Mouse (Mus musculus) stomach, postnatal 0 days (tissue): Measurements from ENCODE around the gene Slco2a1. TPM values are rescaled to one million over a fixed set of nuclear protein-coding genes. Genes with fewer than 3 reads are reported as not detected.

Source experiments
- ATAC-seq: fragments of 200-750 bp; cut with Nextera tagmentation; 2 replicates; pipeline ENCODE4 v1.8.0; 2017; ENCODE audit not compliant: low FRiP score, low TSS enrichment
- DNase-seq: peaks from one replicate; pipeline ENCODE4 v3.0.0-alpha.2; 2016; ENCODE audit warnings: low spot score
- H3K27ac ChIP-seq: fragments of 300-500 bp; sonication (generic); replicated peaks from 2 replicates; pipeline ENCODE4 v1.5.1; 2014; ENCODE audit warnings: mild to moderate bottlenecking, control low read depth
- H3K27me3 ChIP-seq: fragments of 300-500 bp; sonication (generic); 2 replicates; pipeline ENCODE4 v1.6.1; 2014; ENCODE audit warnings: low read length; ENCODE audit not compliant: control insufficient read depth, insufficient read depth
- H3K36me3 ChIP-seq: fragments of 300-500 bp; sonication (generic); 2 replicates; pipeline ENCODE4 v1.6.1; 2014; ENCODE audit warnings: low read length, mixed read lengths; ENCODE audit not compliant: control insufficient read depth, insufficient read depth
- H3K4me1 ChIP-seq: fragments of 300-500 bp; sonication (generic); replicated peaks from 2 replicates; pipeline ENCODE4 v1.6.1; 2014; ENCODE audit warnings: antibody characterized with exemption; ENCODE audit not compliant: control insufficient read depth, insufficient read depth
- H3K4me2 ChIP-seq: fragments of 300-500 bp; sonication (generic); replicated peaks from 2 replicates; pipeline ENCODE4 v1.6.1; 2014; ENCODE audit warnings: low read depth, mild to moderate bottlenecking, control low read depth, moderate library complexity
- H3K4me3 ChIP-seq: fragments of 300-500 bp; sonication (generic); 2 replicates; pipeline ENCODE4 v1.5.1; 2014; ENCODE audit warnings: low read depth, low read length, control low read depth
- H3K9ac ChIP-seq: fragments of 300-500 bp; sonication (generic); 2 replicates; pipeline ENCODE4 v1.6.1; 2014; ENCODE audit warnings: mild to moderate bottlenecking, low read length, control low read depth, mixed read lengths
- H3K9me3 ChIP-seq: fragments of 300-500 bp; sonication (generic); 2 replicates; pipeline ENCODE4 v1.6.1; 2016; ENCODE audit warnings: low read length; ENCODE audit not compliant: control insufficient read depth
- CTCF ChIP-seq: IDR thresholded peaks from 2 replicates; pipeline ENCODE4 v1.5.1; 2016; ENCODE audit warnings: antibody characterized with exemption, low read depth, mild to moderate bottlenecking, moderate library complexity
- EP300 ChIP-seq: optimal IDR thresholded peaks from 2 replicates; pipeline ENCODE3; 2016; ENCODE audit warnings: antibody characterized with exemption
- WGBS: fragments of 180-500 bp; shearing (Covaris S2); extraction: QIAGEN DNeasy Blood & Tissue Kit; methylation state at CpG from one replicate; pipeline ENCODE4 v1.1.7; 2014; 5-methylcytosine and 5-hydroxymethylcytosine counted together
- polyA plus RNA-seq: library from polyadenylated mRNA; unstranded; fragments of >200 nt; fragmentation: Nextera tagmentation; extraction: Ambion mirVana; gene quantifications from 2 replicates; pipeline ENCODE4 v1.2.1, GENCODE M21; 2015

Gene Slco2a1
- polyA plus RNA-seq, 1 experiment from 2014 or later = 22.3 TPM

DNA sequence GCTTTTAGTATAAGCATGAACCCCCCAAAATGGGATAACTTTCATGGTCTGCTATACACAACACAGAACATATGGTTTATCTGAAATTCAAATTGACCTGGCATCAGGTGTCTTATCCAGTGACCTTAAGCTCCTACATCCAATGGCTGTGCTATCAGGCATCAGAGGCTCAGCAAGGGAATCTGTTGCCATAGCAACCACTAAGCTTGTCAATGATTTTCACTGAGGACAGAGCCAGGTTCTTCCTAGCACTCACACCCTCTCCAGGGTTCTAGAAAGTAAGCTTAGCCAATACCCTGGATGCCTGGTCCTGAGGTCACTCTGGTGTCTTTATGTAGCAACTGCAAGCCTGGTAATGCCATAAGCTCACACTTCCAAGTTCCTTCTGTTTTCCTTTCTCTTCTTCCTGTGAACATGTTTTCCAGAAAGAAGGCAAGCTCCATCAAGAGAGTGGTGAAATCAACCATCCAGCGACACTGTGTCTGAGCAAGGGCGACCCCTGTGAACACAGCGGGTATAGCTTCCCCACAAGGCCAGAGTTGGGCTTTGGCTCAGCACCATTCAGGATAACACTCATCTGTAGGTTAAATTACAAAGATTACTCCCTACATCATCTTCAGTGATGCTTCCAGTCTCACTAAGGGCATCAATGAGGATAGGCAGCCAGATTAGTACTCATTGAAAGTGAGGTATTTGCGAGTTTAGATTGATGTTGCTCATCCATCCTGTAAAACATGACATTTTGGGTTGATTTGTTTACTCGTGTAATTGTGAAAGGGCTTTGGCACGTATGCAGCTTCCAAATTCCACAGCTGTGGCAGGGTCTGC is 2.0 kb downstream of the Slco2a1 start:
- DNase-seq (no peak), ATAC-seq (no peak)
- H3K27ac ChIP-seq = no peak overlapping the region
- H3K27me3 ChIP-seq = no peaks in the 10 kb centered on the region
- no peak overlapping the region for H3K4me3 ChIP-seq
- H3K36me3 ChIP-seq = no peaks in the 10 kb centered on the region
- H3K9ac ChIP-seq = no peak overlapping the region
- 43% methylated on average over 6 of the region's 6 CpGs for WGBS
- no peaks in the 10 kb centered on the region for H3K9me3 ChIP-seq
- H3K4me2 ChIP-seq = no peak overlapping the region
- TF ChIP-seq EP300 (no peak), CTCF (peak; percentile 51)
- H3K4me1 ChIP-seq = no peaks in the 10 kb centered on the region

DNA sequence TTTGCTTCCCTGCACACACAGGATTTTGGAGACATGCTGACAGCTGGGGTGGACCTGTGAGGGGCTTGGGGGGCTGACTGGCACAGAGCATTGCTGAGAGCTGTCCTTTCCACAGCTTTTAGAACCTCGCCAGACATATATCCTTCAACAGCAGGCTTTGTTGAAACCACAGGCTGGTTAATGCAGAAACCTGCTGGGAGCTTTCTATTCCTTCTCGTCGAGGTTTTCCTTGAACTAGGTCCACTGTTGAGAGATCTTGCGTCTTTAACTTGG is 2.6 kb downstream of the Slco2a1 start:
- no peak overlapping the region for H3K9ac ChIP-seq
- TF ChIP-seq EP300 (no peak), CTCF (no peak)
- H3K9me3 ChIP-seq = no peaks in the 10 kb centered on the region
- no peak overlapping the region for H3K4me3 ChIP-seq
- H3K4me2 ChIP-seq = no peak overlapping the region
- H3K27me3 ChIP-seq = no peaks in the 10 kb centered on the region
- H3K4me1 ChIP-seq = no peaks in the 10 kb centered on the region
- no peak overlapping the region for H3K27ac ChIP-seq
- DNase-seq (no peak), ATAC-seq (no peak)
- H3K36me3 ChIP-seq = no peaks in the 10 kb centered on the region
- 80% methylated on average over 4 of the region's 4 CpGs for WGBS

DNA sequence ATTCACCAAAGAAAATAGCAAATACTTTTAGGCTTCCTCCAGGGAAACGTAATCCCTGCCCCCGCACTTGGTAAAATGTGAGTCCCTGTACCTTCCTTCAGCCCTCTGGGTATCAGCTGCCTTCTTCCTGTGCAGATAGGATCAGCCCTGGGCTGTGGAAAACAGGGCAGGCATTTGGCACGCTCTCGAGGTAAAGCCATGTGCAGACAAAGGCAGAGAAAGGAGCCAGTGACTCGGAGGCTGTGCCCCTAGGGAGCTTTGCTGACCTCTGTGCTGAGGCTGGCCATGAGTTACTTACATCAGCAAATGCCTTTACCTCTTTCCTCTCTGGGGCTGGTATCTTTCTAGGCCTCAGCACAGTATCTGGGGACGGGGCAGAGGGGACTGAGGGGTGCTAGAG is 4.4 kb downstream of the Slco2a1 start:
- H3K27ac ChIP-seq = no peak overlapping the region
- DNase-seq = no peak
- H3K9me3 ChIP-seq = no peaks in the 10 kb centered on the region
- H3K4me3 ChIP-seq = no peak overlapping the region
- no peaks in the 10 kb centered on the region for H3K27me3 ChIP-seq
- no peak for ATAC-seq
- no peaks in the 10 kb centered on the region for H3K36me3 ChIP-seq
- TF ChIP-seq EP300 = no peak
- no peak for TF ChIP-seq CTCF
- 61% methylated on average over 6 of the region's 6 CpGs for WGBS
- no peak overlapping the region for H3K9ac ChIP-seq
- H3K4me2 ChIP-seq = no peak overlapping the region
- no peaks in the 10 kb centered on the region for H3K4me1 ChIP-seq

DNA sequence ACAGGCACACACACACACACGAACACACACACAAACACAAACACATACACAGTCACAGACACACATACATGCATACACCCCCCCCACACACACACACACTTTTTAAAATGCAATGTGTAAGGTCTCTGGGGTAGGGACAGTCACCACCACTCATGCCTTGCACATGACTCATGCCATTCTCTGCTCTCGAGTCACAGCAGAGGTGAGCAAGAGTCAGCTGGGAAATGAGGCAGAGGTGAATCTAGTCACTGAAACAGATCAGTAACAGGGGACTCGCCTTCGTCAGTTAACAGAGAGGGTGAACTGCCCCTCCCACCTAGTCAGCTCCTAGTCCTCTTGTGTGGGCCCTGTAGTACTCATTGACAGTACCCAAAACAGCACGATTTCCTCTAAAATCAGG is 5.3 kb downstream of the Slco2a1 start:
- Histone ChIP-seq H3K36me3 (no peaks in the 10 kb centered on the region), H3K9me3 (no peaks in the 10 kb centered on the region), H3K4me2 (no peak overlapping the region), H3K27ac (no peak overlapping the region), H3K27me3 (no peaks in the 10 kb centered on the region), H3K4me3 (no peak overlapping the region), H3K4me1 (no peaks in the 10 kb centered on the region), H3K9ac (no peak overlapping the region)
- WGBS = 53% methylated on average over 5 of the region's 5 CpGs
- TF ChIP-seq CTCF = no peak
- TF ChIP-seq EP300 = no peak
- ATAC-seq (peak; percentile 80), DNase-seq (peak; percentile 37)

DNA sequence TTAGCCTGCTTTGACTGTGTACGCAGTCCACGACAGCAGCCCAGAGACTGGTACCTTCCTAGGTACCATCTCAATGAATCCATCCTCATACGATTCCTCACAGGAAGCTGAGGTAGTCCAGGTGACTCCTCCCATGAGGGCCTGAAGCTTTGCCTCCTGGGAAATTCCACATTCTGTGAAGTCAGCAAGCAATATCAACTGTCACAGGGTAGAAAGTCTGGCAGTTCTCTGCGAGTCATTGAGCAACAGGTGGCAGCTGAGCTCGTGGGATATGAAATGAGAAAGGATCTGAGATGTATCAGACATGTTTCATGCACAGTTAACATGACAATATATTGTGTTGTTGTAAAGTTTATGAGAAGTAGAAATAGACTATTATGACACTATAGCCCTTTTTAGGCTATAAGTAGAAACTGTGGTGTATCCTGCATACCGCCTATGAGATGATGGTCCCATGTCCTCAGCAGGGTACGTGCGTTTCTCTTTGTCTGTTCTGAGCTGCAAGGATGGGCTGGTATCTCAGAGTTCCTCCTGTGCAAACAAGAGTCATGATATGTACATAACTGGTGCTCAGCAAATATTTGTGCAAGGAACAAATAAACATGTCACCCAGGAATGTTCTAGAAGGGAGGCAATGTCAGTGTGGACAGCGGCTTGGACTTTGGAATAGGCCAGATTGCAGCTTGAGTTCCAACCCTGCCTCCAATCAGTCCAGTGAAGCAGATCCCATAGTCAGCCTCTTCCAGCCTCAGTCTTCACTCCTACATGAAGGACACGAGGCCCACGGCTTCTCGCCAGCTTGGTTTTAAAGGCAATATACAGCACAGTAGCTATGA is 7.5 kb downstream of the Slco2a1 start:
- no peaks in the 10 kb centered on the region for H3K4me1 ChIP-seq
- H3K27me3 ChIP-seq = no peaks in the 10 kb centered on the region
- WGBS = 65% methylated on average over 12 of the region's 12 CpGs
- no peaks in the 10 kb centered on the region for H3K9me3 ChIP-seq
- DNase-seq (peak; percentile 58), ATAC-seq (peak; percentile 79)
- TF ChIP-seq CTCF (no peak), EP300 (no peak)
- no peak overlapping the region for H3K4me3 ChIP-seq
- no peaks in the 10 kb centered on the region for H3K36me3 ChIP-seq
- H3K4me2 ChIP-seq = no peak overlapping the region
- no peak overlapping the region for H3K27ac ChIP-seq
- H3K9ac ChIP-seq = no peak overlapping the region

DNA sequence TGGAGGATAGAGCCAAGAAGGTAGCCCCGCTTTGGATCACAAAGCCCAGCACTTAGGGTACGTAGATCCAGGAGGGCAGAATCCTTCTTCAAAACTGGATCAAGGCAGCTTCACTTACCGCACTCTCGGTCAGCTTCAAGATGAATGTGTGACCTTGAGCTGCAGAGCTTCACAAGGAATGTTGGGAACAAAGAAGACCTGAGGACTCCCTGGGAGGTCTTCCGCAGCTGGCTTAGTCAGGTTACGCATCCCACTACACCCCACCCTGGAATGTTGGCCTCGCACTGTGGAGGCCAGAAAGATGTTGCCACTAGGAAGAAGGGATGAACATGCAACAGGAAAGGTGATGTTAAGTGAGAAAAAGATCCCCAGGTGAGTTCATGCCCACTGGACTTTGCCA is 11.9 kb downstream of the Slco2a1 start:
- no peak for ATAC-seq
- TF ChIP-seq CTCF (no peak), EP300 (no peak)
- WGBS = 75% methylated on average over 7 of the region's 7 CpGs

More for the DNA sequence above, 11.9 kb downstream of the Slco2a1 start:
- H3K4me3 ChIP-seq = no peak overlapping the region
- H3K36me3 ChIP-seq = no peaks in the 10 kb centered on the region
- H3K9me3 ChIP-seq = no peaks in the 10 kb centered on the region
- no peaks in the 10 kb centered on the region for H3K27me3 ChIP-seq
- no peaks in the 10 kb centered on the region for H3K4me1 ChIP-seq
- H3K4me2 ChIP-seq = no peak overlapping the region
- H3K27ac ChIP-seq = no peak overlapping the region
- no peak overlapping the region for H3K9ac ChIP-seq
- no peak for DNase-seq
